Mouse (Mus musculus): ENCODE data around the gene Pdss2. TPM values are rescaled to one million over a fixed set of nuclear protein-coding genes. Genes with fewer than 3 reads are reported as not detected.

Pdss2 gene
- total RNA-seq, 1 experiment from 2014 or later = 18.2 TPM

GRCm38 (mm10) chr10:43439492-43439941 lies 218.2 kb downstream of the Pdss2 start:
- ATAC-seq (replicated peaks in 1 of 2; ENCODE audit: insufficient read depth in 1 of 2, low FRiP score in 2 of 2, low TSS enrichment in 1 of 2, low read depth in 1 of 2, poor library complexity in 2 of 2, severe bottlenecking in 2 of 2) = no peak

GRCm38 (mm10) chr10:43440050-43440449 lies 218.8 kb downstream of the Pdss2 start:
- no peak for ATAC-seq (replicated peaks in 1 of 2; ENCODE audit: insufficient read depth in 1 of 2, low FRiP score in 2 of 2, low TSS enrichment in 1 of 2, low read depth in 1 of 2, poor library complexity in 2 of 2, severe bottlenecking in 2 of 2)

GRCm38 (mm10) chr10:43440981-43441740 lies 219.9 kb downstream of the Pdss2 start:
- ATAC-seq (replicated peaks in 1 of 2; ENCODE audit: insufficient read depth in 1 of 2, low FRiP score in 2 of 2, low TSS enrichment in 1 of 2, low read depth in 1 of 2, poor library complexity in 2 of 2, severe bottlenecking in 2 of 2) = no peak

- no peak for ATAC-seq (replicated peaks in 1 of 2; ENCODE audit: insufficient read depth in 1 of 2, low FRiP score in 2 of 2, low TSS enrichment in 1 of 2, low read depth in 1 of 2, poor library complexity in 2 of 2, severe bottlenecking in 2 of 2)
These were observed 227.4 kb downstream of the Pdss2 start for GRCm38 (mm10) chr10:43448656-43449055.

DNA sequence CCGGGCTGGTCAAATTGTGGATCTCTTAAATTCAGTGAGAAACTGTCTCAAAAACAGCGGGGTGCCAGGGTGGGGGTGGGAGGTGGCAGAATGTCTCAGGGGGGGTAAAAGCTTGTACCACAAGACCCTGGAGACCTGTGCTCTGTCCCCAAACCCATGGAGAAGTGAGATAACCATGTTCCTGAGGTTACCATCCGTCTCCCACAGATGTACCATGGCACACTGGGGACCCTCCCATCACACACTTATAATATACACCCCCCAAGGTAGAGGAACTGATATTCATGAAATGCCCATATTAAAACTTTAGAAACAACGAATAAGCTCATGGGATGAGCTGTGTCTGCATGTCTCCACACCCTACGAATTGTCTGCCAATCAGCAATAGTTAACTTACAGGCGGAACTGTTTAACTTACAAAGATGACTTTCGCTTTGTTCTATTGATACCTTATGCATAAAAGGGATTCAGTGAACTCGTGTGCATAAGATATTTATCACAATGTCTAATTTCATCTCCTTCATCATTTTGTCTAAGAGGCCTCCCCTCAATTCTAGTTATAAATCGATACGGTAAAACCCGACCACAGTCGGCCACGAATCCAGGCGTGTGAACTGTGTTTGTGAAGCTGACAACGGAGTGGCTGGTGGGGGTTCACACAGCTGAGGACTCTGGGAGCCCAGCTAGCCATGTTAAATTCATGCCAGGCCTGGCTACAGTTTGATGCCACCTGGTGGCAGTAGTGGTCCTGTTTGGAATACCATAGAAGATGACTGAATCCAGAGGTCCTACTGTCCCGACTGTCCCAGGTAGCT lies 230.8 kb downstream of the Pdss2 start:
- ATAC-seq (replicated peaks in 1 of 2; ENCODE audit: insufficient read depth in 1 of 2, low FRiP score in 2 of 2, low TSS enrichment in 1 of 2, low read depth in 1 of 2, poor library complexity in 2 of 2, severe bottlenecking in 2 of 2) = peak; percentile 46 to 87

DNA sequence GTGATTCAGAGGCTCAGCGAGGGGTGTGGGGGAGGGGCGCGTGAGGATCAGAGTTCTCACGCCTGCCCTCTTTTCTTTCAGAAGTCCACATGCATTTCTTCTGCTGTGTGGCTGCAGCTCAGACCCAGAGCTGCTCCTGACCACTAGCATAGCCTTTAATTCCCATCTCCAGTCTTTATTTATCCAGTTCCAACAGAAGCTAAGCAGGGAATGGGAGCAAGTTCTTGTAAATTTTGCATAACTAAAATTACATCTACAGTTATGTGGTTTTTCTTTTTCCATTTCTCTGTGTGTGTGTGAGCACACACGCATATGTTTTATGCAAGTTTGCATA lies 231.3 kb downstream of the Pdss2 start:
- ATAC-seq (replicated peaks in 1 of 2; ENCODE audit: insufficient read depth in 1 of 2, low FRiP score in 2 of 2, low TSS enrichment in 1 of 2, low read depth in 1 of 2, poor library complexity in 2 of 2, severe bottlenecking in 2 of 2) = no peak

DNA sequence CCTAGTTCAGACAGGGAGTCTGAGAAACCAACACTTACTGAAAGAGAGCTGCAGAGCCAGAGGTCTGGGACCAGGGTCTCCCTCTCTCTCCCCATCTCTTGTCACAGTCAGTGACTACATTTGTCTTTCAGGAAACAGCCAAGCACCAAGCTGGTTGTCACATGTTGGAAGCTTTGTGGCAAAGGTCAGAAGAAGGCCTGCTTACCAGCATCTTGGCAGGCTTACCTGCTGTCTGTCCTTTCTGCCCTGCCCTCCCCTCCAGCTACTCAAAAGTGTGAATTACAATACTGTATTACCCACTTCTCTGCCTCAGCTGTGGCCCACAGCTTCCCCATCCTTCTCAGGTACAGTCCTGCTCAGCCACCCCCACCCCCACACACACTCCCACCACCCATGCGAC lies 232.9 kb downstream of the Pdss2 start:
- no peak for ATAC-seq (replicated peaks in 1 of 2; ENCODE audit: insufficient read depth in 1 of 2, low FRiP score in 2 of 2, low TSS enrichment in 1 of 2, low read depth in 1 of 2, poor library complexity in 2 of 2, severe bottlenecking in 2 of 2)

DNA sequence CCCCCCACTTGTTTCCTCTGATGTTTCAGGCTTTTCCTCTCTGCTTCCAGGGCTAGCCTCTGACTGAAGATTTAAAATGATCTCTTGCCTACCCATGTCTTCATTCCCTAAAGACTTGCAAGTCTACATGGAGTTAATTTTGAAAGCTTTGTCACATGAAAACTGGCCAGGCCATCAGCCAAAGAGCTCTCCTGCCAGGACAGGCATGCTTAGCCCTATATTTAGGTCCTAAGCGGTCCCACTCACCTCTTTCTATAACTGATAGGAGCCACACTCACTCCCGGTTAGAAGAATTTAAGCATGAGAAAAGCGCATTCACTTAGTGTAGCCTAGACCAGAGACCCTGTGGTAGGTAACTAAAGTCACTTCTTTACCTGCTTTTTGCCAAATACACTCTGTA lies 233.4 kb downstream of the Pdss2 start:
- ATAC-seq (replicated peaks in 1 of 2; ENCODE audit: insufficient read depth in 1 of 2, low FRiP score in 2 of 2, low TSS enrichment in 1 of 2, low read depth in 1 of 2, poor library complexity in 2 of 2, severe bottlenecking in 2 of 2) = no peak

- no peak for ATAC-seq (replicated peaks in 1 of 2; ENCODE audit: insufficient read depth in 1 of 2, low FRiP score in 2 of 2, low TSS enrichment in 1 of 2, low read depth in 1 of 2, poor library complexity in 2 of 2, severe bottlenecking in 2 of 2)
These were observed 241.5 kb downstream of the Pdss2 start for GRCm38 (mm10) chr10:43462821-43463220.

DNA sequence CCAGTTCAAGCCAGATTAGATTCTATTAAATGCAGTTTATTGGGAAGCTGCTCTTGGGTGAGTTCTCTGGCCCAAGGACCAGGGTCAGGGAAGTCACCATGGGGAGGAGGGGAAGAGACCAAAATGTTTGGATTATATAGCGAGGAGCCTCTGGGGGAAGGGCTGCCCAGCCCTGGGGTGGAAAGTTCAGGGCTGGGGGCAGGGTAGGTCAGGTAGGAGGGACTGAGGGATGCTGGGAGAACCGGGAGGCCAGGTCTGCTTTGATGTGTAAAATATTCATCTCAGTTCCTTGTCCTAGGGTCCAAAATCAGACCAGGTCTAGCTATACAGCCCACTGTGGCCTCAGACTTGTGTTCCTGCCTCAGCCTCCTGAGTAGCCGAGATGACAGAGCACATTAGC lies 241.9 kb downstream of the Pdss2 start:
- no peak for ATAC-seq (replicated peaks in 1 of 2; ENCODE audit: insufficient read depth in 1 of 2, low FRiP score in 2 of 2, low TSS enrichment in 1 of 2, low read depth in 1 of 2, poor library complexity in 2 of 2, severe bottlenecking in 2 of 2)

DNA sequence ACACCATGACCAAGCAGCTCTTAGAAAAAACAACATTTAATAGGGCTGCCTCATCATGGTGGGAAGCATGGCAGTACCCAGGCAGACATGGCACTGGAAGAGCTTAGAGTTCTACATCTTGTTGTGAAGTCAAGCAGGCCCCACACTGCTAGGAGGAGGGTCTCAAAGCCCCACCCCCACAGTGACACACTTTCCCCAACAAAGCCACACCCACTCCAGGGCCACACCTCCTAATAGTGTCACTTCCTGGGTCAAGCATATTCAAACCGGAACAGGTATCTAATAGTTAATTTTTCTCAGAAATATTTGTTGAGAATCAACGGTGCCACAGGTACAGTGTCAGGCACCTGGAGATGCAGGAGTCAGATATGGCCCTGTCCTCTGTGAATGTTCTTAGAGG lies 244.9 kb downstream of the Pdss2 start:
- ATAC-seq (replicated peaks in 1 of 2; ENCODE audit: insufficient read depth in 1 of 2, low FRiP score in 2 of 2, low TSS enrichment in 1 of 2, low read depth in 1 of 2, poor library complexity in 2 of 2, severe bottlenecking in 2 of 2) = no peak

- peak; percentile 46 to 69; a peak in 3 of 4 replicates for ATAC-seq (replicated peaks in 1 of 2; ENCODE audit: insufficient read depth in 1 of 2, low FRiP score in 2 of 2, low TSS enrichment in 1 of 2, low read depth in 1 of 2, poor library complexity in 2 of 2, severe bottlenecking in 2 of 2)
These were observed 246.4 kb downstream of the Pdss2 start for GRCm38 (mm10) chr10:43467659-43468058.

- ATAC-seq (replicated peaks in 1 of 2; ENCODE audit: insufficient read depth in 1 of 2, low FRiP score in 2 of 2, low TSS enrichment in 1 of 2, low read depth in 1 of 2, poor library complexity in 2 of 2, severe bottlenecking in 2 of 2) = no peak
These were observed 247.0 kb downstream of the Pdss2 start for GRCm38 (mm10) chr10:43468293-43468692.

DNA sequence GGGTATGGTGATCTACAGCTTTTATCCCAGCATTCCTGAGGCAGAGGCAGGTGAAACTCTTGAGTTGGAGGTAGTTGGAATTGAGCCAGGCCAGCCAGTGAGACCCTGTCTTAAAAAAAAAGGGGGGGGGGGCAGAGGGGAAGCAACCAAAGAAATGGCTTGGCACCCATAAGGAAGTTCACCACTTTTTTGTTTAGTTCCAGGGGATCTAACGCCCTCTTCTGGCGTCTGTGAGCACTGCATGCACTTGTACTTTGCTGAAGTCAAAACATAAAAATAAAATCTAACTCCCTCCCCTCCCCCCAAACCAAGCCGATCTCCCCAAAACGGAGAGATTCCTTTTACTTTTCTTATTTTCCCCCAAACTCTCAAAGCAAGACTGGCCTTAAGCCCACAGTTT lies 254.1 kb downstream of the Pdss2 start:
- no peak for ATAC-seq (replicated peaks in 1 of 2; ENCODE audit: insufficient read depth in 1 of 2, low FRiP score in 2 of 2, low TSS enrichment in 1 of 2, low read depth in 1 of 2, poor library complexity in 2 of 2, severe bottlenecking in 2 of 2)

DNA sequence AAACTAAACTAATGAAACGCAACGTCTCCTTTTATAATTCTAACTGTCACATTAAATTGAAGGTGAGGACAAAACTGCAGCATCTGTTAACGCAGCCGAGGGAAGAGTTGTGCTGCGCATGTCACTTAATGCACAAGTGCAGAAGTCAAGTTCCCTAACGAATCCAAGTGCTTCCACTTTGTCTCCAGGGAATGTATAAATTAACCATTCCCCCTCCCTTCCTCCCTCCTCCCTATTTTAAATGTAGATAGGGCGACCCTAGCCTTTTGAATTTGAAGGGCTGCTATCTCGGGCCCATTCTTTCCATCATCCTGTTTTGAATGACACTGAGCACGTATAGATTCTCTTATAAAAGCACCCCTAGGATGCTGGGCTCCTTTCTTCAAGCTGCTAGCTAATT lies 256.2 kb downstream of the Pdss2 start:
- no peak for ATAC-seq (replicated peaks in 1 of 2; ENCODE audit: insufficient read depth in 1 of 2, low FRiP score in 2 of 2, low TSS enrichment in 1 of 2, low read depth in 1 of 2, poor library complexity in 2 of 2, severe bottlenecking in 2 of 2)

DNA sequence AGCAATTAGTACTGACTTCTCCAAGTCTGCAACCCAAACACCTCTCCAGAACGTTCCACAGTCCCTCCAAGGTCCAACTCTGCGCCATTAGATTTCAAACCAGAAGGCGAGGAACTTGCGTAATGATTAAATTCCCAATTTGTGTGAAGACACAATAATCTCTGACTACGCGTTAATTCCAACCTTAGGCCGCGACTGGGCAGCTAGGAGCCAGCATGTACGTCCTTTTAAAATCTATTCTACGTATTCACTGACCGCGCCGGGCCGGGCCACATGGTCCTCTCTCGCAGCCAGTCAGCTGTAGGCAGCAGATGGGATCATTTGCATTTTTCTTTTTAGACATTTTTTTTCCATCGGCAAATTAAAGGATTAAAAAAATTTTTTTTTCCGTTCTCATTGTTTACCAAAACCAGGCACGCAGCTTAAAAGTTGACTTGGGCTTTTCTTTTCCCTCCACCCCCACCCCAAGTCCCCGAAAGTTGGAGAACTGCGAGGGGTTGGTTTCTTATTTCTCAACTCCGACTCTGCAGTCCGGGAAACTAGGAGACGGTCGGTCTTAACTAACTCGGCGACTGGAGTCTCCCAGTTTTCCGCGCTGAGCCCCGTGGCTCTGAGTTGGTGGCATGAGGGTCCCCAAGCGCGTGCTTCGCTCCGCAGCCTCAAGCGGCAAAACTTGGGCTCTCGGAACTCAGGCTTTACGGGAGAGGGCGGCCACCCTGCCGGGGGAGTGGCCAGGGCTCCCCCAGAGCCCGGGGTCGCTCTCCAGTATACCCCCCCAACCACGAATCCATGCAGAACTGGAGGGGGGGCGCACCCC lies 256.8 kb downstream of the Pdss2 start:
- 0 out of 4 replicates have a peak, but pooled peaks of 1 of the 2 experiments have one; percentile 42 for ATAC-seq (replicated peaks in 1 of 2; ENCODE audit: insufficient read depth in 1 of 2, low FRiP score in 2 of 2, low TSS enrichment in 1 of 2, low read depth in 1 of 2, poor library complexity in 2 of 2, severe bottlenecking in 2 of 2)

DNA sequence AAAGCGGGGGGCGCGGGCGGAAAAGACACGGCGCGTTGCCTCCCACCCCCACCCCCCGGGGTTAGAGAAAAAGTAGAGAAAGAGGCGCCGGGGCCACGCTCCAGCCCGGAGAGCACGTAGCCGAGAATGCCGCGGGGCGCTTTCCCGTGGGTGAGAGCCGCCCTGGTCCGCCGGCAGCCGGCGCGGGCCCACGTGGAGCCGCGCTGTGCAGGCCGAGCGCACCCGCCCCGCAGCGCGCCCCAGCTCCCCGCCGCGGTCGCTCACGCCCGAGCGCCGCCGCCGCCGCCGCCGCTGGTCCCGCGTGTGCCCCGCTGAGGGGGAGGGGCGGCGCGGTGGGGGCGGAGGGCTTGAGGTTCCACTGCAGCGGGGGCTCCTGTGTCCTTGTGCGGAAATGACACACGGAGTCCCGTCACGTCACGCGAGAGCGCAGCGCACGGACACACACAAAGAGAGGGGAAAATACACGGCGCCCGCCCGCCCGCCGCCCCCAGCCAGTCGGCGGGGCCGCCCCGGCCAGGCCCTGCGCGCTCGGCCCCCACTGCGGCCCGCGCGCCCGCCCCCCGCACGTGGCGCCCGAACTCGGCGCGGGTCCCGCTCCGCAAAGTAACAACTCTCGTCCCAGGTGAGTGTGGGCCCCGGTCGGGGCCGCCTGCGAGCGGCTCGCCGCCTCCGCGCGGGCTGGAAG lies 257.6 kb downstream of the Pdss2 start, which contains the start of gene Bend3:
Gene Bend3, plus strand, starts transcription at position 81 of the 685 bp plus-strand sequence.
- ATAC-seq (replicated peaks in 1 of 2; ENCODE audit: insufficient read depth in 1 of 2, low FRiP score in 2 of 2, low TSS enrichment in 1 of 2, low read depth in 1 of 2, poor library complexity in 2 of 2, severe bottlenecking in 2 of 2) = no peak
